Mouse (Mus musculus) right cerebral cortex, postnatal 4 days (tissue): Measurements from ENCODE around the gene Pard3.

Source experiments
- DNase-seq: peaks from one replicate; pipeline ENCODE4 v3.0.0-alpha.2; 2022

Gene Pard3

DNA sequence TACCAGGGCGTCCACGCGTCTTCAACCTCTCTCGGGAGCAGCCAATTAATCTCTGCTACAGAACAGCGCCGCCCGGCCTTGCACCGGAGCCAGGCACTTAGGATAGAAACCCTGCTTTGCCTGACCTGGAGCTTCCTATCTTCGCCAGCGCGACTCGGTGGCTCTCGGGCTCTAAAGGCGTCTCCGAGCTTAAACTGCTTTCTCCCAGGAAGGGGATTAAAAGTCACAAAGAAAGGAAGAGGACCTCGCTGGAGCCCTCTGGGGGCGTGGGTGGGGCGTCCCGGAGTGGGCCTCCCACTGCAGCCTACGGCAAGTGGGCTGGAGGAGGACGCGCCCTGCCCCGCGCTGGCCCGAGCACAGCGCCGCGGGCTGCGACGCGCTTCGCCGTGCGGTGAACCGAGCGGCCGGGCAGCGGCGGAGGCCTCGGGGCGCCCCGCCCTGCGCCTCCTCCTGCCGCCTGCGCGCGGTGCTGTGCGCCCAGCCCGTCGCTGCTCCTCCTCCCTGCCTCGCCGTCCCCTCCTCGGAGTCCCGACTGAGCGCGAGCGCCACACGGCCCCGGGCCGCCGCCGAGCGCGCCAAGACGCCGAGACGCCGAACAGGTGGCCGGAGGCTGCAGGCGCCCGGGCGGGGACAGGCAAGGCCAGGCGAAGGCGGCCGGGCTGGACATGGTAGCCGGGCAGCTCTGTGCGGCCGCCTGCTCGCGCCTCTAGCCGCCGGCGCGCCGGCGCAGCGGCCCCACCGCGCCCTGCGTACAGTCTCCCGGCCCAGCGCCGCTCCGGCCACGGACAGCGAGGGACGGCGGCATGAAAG lies at the start of gene Pard3:
TSS of gene Pard3 (plus strand) at position 343 of the 810 bp plus-strand sequence.
- peak; percentile 67 for DNase-seq

- DNase-seq: no peak
Measured at GRCm38 (mm10) chr8:127021830-127022229, 41.9 kb upstream of the Pard3 start.

DNA sequence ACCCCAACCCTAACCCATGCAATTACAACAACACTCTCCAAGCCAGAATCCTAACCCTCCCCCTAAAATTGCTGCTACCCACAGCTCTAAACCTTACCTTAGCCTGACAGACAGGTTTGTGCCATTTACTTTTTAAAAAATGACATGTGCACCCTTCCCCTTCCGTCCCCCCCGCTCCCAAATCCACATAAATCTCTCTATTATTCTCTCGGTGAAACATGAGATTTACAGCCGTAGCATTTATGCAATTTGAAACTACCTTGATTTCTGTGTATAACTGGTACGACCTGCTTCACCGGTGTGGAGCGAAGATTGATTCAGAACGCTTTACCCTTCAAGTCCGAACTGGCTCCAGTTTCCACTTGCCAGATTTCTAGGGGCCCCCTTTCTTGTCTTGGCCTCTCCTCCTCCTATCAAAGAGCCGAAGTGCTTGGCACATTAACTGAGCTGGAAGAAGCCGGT lies 38.4 kb upstream of the Pard3 start:
- no peak for DNase-seq

DNA sequence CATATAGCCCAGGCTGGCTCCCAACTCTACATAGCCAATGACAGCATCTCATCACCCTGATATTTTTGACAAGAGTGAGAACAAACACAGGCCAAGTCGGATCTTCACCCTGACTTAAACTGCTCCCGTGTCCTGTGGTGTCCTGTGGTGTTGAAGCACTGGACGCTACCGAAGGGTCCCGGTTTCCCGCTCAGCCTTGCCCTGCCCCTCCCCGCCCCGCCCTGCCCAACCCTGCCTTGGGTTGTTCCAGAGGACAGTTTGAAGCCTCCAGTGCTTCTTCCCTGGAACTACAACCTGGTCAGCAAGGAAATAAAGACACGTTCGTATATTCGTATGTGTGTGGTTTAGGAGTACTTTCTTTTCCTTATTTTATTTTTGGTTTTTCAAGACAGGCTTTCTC lies 37.9 kb upstream of the Pard3 start:
- no peak for DNase-seq

DNA sequence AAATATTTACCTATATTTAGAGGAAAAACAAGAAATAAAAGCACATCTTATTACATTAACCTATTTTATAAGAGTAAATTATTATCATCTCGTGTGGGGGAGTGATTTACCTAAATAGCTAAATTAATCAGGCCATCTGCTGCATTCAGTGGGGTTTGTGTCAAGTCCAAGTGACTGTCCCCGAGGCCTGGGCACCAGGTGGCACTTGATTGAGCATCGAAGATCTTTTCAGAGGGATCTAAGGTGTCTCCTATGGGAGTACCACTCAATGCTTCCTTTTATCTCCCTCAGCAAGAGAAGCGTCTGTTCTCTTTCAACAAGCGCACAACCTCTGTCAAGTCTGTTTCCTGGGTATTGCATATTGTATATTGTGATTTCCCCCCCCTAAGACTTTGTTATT lies 32.2 kb upstream of the Pard3 start:
- no peak for DNase-seq

GRCm38 (mm10) chr8:127038928-127039327 lies 24.8 kb upstream of the Pard3 start:
- DNase-seq: peak; percentile 12

DNA sequence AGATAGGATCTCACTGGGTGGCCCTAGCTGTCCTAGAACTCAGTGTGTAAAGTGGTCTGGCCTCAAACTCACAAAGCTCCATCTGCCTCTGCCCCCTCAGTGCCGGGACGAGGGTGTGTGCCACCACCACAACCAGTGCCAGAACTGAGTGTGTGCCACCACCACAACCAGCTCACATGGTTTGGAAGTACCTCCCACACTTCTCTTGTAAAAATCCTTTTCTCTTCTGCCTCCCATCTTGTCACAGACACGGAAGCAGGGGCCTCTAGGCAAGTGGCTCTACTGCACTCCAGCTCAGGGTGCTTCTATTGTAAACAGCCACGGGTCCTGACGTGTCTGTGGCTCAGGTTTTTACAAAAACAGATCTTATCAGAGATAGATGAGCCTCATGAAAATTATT lies 13.7 kb upstream of the Pard3 start:
- no peak for DNase-seq

GRCm38 (mm10) chr8:127052132-127052531 lies 11.6 kb upstream of the Pard3 start:
- DNase-seq: no peak

DNA sequence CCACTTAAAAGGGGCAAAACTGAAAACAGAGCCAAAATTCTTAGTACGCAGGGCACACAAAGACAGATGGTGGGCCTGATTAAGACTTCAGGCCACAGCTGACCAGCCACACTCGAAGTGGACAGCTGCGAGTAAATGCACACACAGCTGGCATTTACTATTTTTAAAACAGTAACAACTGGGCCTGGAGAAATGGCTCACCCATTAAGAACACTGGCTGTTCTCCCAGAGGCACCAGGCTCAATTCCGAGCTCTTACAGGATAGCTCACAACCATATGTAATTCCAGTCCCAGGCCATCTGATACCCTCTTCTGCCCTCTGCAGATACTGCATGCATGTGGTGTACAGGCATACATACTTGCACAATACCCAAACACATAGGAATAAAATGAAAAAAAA lies 8.6 kb upstream of the Pard3 start:
- DNase-seq: no peak

DNA sequence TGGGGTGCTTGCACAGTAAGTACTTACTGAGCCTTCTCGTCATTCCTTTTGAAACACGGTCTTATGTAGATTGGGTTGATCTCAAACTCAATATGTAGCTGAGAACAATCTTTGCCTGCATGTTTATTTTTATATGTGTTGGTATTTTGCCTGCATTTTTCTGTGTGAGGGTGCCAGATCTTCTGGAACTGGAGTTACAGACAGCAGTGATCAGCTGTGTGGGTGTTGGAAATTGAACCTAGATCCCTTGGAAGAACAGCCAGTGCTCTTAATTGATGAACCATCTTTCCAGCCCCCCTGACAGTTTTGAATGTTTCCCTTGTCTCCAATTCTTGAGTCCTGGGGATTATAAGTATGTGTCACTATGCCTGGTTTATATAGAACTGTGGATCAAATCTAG lies 4.9 kb upstream of the Pard3 start:
- no peak for DNase-seq

DNA sequence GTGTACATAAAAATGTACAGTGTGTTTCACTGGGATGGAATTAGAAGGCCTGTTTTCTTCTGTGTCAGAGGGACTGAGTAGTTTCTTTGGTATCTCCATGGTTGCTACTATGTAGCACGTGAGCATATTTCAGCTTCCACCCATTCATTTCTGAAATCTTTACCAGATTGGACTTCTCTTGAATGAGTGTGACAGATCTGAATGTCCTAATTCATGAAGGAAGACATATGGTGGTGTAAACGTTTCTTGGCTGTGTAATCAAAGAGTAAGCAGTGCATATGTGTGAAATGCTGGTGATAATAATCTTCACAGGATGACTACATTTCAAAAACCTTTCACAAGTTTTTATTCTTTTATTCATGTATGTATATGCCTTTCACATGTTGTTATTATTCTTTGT lies 3.9 kb upstream of the Pard3 start:
- DNase-seq: no peak

DNA sequence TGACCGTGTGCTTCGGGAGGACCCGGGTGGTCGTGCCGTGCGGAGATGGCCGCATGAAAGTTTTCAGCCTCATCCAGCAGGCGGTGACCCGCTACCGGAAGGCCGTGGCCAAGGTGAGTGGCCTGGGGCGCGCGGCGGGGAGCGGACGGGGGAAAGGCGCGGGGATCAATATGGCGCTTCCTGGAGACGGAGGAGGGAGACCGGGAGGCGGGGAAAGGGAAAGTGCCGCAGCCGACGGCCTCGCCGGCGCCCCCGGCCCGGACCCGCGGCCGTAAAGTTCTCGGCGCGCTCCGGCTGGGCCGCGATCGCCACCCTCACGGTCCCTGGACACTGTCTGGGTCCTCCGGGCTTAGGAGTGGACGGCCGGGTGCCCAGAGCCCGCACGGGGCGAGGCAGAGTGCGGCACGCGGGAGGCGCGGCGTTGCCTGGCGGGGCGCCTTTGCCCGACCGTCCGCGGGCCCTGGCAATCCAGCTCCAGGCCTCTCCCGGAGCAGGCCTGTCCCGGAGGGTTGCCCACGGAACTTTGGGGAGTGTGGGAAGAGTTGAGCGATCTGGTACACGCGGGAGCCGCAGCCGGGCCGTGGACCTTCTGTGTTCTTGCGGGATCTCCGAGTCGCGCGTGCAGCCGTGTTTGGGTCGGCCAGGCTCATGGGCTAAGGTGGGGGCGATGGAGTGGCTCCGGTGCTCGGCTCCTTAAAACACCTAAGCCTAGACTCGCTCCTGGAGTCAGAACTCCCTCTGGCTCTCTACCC lies 844 bp downstream of the Pard3 start:
- peak; percentile 34 for DNase-seq

DNA sequence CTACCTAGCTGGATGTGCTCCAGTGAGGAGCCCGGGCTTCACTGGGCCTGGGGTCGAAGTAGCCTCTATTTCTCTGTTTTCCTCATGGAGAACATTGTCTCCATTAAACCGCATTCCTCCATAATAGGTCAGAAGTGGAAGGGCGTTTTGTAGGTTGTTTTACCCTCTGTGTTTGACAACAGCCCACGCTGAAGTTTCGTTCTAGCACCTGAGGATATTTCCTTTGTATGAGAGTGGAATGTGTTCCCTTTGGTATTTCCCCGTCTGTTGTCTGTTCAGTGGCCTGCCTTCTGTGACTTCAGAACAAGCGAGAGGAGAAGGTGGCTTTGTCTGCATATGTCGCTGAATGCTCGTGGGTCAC lies 1.4 kb downstream of the Pard3 start:
- no peak for DNase-seq

DNA sequence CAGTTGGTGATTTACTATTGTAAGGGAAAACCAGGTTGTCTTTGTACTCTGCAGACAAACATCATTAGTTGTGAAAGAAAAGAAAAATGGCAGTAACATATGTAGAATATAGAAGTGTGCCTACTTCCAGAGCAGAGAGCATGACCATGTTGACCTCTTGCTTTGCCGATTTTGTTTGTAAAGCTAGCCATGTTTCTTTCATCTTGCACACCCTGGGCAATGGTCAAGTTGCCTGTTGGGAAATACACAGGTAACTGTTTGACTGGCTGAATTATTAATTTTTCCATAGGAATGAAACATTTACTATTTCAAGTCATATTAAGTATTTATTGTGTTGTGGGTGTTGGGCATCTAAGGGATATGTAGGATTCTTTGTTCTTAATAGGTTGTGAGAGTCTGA lies 2.1 kb downstream of the Pard3 start:
- no peak for DNase-seq

GRCm38 (mm10) chr8:127066501-127066900 lies 2.8 kb downstream of the Pard3 start:
- DNase-seq: no peak

DNA sequence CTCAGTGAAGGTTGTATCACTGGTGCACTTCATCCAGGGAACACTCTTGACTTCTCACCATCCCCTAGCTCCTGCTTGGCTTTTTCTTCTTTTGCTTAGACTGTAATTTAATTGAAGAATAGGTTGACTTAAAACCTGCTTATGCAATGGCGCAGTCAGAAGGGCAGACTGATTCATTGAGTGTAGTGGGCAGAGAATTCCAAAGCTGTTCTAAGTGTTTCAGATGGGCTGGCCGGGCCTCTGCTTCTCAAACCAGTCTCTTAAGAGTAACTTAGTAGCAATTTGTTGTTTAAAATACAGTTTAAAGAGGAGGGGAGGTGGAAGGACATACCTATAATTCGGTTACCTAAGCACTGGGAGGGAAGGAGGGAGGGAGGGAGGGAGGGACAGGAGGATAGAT lies 5.0 kb downstream of the Pard3 start:
- DNase-seq: no peak

DNA sequence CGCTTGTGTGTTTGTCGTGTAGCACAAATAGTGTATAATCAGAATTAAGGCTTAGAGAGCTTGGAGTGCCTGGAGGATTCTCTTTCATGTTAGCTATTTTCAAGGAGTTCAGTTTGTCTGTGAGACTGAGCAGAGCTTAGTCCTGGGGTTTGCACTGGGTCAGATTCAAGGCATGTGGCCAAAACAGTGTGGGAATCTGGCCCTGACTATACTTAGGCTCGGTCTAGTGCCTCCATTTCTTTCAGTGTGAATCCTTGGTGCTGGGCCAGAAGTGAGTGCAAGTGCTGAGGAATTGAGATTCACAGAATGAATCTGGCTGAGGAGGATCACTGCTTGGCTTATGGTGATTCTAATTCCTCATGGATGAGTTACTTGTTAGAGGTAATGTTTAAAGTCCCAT lies 6.5 kb downstream of the Pard3 start:
- DNase-seq: peak; percentile 27

DNA sequence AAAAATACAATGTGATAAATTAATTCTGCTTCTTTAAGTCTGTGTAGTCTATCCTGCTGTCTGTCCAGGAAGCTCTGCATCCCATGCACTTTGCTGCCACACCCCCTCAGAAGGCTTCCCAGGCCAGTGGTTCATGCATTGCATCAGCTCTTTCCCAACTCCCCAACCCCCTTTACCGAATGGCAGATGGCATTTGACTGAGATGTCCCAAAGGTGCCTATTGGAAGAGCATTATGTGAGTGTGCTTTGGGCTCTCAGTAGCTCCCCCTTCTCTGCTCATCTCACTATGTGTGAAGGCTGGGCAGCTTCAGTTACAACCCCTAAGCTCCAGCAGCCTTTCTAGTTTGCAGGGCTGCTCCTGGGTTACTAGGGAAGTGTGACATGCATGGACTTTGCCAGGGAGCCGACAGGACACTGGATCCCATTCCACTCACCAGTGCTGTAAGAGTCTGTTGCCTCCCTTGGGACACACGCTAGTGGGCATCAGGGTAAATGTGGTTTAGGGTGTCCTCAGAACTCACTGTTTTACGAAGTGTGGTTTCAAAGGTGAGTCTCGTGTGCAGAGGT lies 9.4 kb downstream of the Pard3 start:
- DNase-seq: no peak

DNA sequence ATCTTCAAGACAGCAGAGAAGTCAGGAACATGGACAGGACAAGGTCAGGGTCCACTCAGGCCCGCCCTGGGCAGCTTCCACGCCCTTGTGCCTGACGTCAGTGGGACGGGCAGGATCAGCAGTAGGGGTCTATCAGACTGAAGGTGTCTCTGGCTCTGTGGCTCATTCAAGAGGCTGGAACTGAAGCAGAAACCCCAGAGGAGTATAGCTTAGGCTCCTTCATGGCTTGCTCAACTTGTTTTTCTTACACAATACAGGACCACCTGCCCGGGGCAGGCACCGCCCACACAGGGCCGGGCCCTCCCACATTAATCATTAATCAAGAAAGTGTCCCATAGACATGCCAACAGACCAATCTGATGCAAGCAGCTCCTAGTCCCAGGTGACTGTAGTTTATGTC lies 12.8 kb downstream of the Pard3 start:
- DNase-seq: no peak

DNA sequence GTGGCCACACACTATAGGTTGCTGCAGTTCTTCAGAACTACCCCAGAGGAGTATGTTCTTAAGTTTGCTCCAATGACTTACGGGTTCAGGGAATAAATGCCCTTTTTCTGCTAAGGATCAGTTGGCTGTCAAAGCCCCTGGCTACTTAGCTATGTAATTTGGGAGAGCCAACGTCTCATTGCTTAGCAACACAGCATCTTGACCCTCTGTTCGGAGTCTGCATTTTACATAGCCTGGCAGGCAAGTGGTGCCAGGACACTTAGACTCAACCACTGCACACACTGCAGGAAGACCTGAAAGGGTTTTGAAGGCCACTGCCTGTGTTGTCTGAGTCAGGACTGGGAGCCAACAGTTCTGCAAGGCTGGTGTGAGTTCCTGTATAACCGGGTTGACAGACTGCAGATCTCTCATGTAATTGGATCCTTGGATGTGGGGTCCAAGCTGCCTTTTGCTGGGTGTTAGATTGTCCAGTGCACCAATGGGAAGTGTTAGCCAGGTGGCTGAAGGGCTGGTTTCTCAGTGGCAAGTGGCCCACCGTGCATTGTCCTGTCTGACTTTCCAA lies 15.6 kb downstream of the Pard3 start:
- DNase-seq: no peak

DNA sequence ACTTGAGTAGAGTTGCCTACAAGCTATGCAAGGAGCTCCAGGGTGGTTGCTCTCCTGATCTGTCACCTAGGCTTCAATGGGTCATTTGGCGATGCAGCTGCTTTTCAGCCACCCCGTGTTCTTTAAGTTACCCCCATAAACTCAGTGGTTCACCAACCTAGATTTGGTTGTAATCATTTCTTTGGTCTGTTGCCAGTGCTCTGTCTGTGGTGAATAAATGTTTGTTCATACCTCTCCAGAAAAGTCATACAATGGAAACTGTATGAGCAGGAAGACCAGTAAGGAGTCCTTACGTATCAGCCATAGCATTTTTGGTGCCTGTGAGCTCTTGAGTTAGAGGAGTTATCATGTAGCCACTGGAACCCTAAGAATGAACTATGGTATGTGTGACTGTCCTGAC lies 17.6 kb downstream of the Pard3 start:
- no peak for DNase-seq

DNA sequence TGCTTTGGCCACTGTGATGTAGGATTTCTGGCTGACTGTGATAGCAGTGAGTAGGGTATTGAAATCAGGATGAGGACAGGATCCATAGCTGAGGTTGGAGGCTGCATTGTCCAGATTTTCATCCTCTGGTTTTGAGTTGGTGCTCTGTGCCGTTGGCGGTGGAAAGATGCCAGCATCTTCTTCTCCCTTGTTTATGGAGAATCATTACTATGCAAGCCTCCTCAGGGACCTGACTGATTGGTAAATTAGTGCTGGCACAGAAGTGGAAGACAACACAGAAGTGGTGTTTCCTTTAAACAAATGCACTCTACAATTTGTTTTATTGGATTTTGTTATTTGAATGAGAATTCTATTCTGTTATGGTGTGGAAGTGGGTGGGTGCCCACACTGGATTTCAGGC lies 18.8 kb downstream of the Pard3 start:
- no peak for DNase-seq

- DNase-seq: no peak
Measured at GRCm38 (mm10) chr8:127084565-127084964, 20.9 kb downstream of the Pard3 start.

DNA sequence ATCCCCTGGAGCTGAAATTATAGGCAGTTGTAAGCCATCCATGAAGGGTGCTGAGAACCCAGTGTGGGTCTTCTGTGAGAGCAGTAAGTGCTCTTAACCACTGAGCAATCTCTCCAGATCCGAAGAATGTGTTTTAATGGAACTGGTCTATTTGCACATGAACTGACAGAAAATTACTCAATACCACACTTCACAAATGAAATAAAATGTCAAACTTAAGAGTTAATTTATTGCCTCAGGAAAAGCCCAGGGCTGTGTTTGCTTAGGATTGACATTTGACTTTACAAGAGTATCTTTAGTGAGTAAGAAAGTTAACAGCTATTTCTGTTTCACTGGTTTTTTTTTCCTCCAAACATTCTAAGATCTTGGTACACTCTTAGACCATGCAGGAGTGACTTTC lies 23.7 kb downstream of the Pard3 start:
- DNase-seq: no peak
